Mouse (Mus musculus) layer of hippocampus, postnatal 25 days (tissue): Measurements from ENCODE around the gene Erh. TPM values are rescaled to one million over a fixed set of nuclear protein-coding genes. Genes with fewer than 3 reads are reported as not detected.
A peak's percentile ranks its signal among the peaks of the same experiment; 100 is the strongest.

Source experiments
- DNase-seq, 2 experiments: peaks; one replicate each; pipeline ENCODE4 v3.0.0; 2022; ENCODE audit warnings: mixed read lengths in 2 of 2, low spot score in 1 of 2; ENCODE audit errors: extremely low spot score in 1 of 2
- total RNA-seq, 2 experiments: library from RNA; stranded (reverse); gene quantifications; 2 replicates each; pipeline ENCODE4 v1.2.3; 2021

Gene Erh
- total RNA-seq, 2 experiments from 2014 or later: 37.0 to 42.8 TPM

DNA sequence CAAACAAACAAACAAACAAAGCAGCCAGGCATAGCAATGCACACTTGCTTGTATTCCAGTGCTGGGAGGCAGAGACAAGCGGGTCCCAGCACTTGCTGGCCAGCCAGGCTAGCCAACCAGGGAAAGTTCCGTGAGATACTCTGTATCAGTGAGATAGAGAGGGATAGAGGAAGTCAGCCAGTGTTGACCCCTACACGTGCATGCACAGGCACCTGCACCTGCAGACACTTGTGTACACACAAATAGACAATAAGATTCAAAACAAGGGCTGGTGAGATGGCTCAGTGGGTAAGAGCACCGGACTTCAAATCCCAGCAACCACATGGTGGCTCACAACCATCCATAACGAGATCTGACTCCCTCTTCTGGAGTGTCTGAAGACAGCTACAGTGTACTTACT, 23.6 kb downstream of the Erh start:
- DNase-seq: no peak

DNA sequence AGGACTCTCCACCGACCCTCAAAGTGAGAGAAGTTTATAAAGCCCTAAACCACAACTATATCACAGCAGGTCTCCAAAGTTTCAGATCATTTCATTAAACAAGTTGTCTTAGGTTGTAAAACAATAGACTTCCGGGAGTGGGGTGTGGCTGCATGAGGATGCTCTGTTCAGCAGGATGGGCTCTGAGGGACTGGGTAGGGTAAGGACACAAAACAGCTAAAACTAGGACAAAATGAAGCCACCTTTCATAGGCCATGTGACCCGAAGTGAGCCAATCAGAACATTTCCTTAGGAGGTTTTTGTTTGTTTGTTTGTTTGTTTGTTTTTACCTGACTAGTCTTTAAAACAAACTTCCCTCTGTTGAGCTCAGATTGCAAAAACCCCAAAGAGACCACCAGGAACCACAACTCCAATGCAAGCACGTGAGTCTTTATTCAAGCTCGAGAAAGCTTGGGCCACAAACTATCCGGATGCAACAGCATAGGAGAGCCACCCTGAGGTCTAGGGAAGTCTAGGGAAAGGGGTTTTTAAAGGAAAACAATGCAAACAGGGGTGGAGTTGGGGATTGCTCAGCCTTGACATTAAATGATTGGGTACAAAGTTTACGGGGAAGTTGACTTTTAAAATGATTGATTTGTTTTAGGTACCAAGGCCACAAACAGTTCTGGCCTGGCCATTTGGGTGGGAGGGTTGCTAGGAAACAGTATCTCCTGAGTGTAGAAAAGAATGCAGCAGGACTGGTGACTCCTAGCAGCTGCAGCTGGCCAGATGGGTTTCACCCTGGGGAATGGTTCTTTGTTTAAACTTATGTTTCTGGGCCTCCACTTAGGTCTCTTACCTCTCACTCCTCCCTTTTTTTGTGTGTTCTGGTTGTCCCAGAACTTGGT, 28.5 kb downstream of the Erh start:
- no peak for DNase-seq

DNA sequence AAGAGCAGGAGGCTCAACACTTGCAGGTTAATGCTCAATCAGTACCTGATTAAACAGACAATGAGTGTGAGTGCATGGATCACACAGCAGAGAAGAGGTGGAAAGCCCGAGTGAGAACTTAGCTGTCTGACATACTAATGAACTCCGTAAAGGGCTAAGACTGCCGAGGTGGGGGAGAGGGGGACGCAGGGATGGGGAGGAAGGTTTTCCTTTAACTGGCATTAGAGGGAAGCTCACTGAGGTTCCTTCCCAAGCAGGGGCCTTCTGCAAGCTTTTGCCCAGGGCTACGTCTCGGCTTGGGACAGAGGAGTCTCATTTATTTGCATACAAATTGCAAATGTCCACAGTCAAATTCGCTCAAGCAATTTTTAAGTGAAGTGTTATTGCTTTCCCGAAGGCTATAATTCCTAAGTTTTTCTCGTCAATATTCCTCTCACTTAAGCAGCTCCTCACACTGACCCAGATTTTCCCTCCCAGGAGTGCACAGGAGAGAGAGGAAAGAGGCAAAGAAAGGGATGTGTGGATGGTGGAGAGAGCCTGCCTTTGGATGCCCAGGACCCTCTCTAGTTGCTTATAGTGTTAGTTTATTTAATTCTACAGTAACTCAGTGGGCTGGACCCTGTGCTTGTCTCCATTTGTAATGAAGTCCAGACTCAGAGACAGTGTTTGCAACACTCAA, 31.9 kb downstream of the Erh start:
- no peak for DNase-seq

DNA sequence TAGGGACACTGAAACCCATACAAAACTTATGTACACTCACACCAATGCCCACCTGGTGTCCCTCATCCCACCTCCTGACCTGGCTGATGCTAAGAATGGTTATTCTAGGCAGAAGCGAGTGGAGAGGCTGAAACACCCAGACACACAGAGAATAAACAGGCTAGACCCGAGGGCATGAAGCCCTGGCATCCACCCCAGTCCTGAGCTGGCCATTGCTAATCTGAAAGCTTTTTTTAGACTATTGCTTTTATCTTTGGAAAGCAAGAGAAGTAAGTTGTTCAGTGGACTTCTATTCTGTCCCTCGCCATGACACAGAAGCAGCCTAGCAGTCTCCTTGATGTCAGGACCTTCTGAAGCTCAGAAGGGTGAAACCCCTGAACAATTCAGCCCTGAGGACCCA, 34.2 kb downstream of the Erh start:
- no peak for DNase-seq

DNA sequence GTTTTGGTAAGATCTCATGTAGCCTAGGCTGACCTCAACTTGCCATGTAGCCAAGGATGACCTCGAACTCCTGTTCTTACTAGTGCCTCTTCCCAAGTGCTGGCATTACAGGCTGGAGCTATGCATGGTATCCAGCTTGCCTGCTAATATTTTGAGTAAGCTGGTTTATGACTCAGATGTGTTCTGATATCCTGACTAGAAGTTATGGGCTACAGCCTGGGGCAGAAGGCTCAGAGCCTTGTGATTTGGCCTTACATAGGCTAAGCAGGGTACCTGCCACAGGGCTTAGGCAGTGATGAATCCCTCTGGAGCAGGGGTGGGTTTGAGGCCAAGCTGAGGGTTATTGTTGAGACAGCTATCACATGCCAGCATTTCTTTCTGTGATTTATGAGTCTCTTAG, 35.6 kb downstream of the Erh start:
- no peak for DNase-seq

DNA sequence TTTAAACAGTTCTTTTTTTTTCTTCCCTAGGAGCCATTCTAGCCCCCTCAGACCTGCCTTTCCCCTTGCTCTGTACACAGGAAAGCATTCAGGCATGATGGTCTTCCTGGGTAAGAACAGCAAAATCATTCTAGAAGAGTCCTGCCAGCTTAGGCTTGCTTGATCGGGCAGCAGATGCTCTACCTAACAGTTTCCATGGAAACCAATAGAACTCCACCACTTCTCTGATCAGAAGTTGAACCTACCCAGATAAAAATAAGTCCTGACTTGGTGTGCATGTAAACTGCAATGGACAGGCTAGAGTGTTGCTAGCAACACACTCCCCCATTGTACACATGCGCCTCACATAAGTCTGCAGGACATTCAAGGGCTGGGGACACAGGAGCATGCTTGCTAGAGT, 39.9 kb downstream of the Erh start:
- DNase-seq: peak in 1 of 2 experiments; percentile 23

DNA sequence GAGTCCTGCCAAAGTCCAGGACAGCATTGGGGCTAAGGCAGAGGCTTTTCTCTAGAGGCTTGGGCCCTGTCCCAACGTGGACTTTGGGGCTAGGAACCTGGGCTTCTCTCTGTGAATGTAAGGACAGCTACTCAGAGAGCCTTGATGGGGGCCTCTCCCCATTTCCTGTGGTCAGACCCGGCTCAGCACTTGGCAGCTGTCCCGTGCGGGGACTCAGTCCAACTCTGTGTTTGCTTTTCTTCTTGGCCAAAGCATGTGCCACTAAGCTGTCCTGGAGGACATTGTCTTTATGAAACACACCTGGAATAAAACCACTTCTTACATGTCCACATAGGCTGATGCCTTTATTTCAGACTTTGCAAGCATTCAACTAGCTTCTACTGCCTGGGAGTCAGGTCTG, 40.6 kb downstream of the Erh start:
- DNase-seq: no peak

DNA sequence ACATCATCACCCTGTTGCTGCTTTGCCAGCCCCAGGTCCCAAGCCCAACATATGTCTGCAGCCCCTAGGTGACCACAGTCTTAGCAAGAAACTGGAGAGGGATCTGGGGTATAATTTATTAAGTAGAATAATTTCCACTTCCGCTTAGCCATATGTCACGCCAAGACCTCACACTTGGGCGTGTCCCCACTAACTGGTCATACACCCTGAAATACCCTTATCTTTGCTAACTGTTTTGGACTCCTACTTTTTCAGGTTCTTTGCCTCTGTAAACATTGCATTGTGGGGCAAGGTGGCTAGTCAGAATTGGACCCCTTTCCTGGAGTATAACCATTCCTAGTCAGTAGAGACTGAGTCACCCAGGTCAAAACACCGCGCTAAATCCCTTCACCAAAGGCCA, 41.7 kb downstream of the Erh start:
- DNase-seq: no peak

DNA sequence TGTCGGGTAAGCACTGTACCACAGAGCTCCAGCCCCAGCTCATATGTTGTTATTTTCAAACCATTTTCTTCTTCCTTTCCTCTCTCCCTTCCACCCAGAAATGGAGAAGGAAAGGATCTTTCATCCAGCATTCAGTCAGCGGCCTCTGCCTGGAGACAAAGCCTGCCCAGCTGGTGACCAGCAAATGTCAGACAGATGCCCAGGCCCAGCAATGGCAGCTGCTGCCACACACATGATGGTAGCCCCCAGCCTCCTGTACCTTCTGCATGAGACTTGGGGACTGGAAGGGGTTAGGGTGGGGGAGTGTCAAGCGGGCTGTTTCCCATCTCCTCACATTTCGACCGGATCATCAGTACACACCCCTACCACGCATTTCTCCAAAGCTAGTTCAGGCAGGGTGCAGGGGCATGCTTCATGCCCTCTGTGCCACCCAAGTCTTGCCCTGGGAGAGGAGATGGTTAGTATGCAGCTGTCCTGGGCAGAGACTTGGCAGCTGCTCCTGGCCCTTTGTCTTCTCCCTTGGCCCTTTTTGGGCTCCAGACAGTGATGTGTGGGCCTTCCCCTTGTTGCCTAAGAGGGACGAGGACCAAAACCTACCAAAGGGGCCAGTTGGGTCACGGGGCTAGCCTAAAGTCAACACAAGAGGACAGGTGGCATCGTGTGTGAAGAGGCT, 42.4 kb downstream of the Erh start:
- no peak for DNase-seq

DNA sequence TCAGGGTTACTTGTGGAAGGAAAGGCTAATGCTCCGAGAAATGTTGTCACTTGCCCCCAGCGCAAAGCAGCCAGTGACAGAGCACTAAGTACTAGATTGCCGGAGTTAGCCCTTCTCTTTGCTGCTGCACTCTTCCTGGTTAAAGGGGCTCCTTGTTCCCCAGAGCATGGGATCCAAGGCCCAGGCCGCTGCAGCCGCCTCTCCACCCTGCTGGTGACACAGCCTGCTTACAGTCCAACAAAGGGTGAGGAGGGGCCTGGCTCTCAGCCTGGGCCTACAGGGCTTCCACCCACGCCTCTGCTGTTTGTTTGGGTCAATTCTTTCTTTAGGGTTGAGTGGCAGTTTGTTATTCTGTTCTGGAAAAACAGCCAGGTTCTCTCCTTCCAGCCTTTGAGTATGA, 45.4 kb downstream of the Erh start:
- DNase-seq: peak in 1 of 2 experiments; percentile 26

DNA sequence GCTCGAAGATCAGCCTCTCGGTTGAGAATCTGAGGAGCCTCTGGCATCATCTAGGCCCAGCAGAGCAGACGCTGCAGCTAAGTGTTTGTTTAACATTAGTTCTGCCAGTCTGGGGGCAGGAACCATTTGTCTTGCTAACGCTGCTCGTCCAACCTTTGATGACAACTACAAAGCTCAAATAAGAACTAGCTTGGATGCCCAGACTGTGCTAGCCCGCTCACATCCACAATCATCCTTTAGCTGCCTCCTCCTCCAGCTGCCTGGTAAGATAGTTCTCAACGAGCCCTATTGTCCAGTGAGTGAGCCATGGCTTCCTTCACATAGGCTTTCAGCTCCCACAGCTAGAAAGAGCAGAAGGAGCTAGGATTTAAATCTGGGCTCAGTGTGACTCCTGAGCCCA, 45.9 kb downstream of the Erh start:
- no peak for DNase-seq

DNA sequence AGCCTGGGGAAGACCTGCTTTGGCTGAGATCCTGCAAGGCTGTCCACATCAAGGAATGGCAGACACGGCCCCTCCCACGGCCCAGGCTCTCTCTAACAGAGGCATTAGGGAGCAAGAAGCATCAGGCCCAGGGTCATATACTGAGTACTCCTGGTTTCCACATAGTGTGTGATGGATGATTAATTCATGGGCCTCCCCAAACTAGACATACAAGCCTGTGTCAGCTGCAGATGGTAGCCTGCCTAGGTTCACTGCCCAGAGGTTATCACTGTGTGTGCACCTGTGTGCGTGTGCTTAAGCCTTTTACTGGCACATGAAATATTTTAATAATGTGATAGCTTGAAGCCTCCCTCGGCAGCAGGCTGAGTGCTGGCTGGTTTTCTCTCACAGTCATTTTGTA, 48.2 kb downstream of the Erh start:
- no peak for DNase-seq

DNA sequence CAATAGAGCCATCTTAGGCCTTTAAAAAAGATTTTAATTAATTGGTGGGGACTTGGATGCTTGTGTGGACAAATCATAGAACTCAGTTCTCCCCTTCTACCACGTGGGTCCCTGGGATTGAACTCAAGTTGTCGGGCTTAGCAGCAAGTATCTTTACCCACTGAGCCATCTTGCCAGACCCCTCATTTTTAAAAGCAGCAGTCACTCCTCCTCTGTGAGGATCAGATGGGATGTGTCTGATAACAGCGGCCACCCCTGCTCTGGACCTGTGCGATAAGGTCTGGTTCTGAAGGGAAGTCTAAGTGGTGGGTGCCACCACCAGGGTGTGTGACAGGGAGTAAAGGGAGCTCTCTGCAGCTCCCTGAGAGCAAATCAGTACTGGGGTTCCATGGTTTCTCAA, 48.6 kb downstream of the Erh start:
- no peak for DNase-seq

DNA sequence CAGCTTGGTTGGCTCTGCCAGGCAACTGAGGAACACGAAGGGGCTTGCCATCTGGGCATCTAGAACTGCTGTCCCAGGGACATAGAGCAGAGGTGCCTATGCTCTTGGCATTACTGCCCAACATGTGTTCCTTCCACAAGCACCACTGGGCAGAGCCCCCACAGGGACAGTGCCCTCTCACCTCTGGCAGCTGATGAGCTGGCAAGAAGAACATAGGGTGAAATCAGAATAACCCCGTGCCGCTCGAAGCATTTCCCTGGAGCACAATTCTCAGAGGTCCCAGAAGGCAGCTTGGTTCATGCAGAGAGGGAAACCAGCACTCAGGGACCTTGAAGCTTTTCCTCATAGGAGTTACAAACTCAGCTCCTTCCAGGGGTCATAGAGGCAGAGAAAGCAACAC, 49.4 kb downstream of the Erh start:
- no peak for DNase-seq

DNA sequence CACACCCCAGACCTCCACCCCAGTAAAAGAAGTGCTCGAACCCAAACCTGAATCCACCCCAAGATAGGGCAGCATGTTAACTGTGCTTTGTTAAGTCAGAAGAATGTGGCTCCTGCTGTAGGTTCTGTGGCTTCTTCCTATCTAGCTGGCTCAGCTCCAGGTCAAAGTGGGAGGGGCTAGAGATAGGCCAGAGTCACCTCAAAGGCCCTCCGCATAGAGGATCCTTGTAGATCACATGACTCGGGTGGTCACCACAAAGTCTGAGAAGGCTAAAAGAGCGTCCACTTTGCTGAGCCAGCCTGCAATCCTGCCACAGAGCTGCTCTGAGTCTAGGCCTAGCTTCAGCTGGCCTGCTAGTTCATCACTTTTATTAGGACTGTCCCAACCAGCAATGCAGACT, 50.0 kb downstream of the Erh start:
- DNase-seq: no peak

DNA sequence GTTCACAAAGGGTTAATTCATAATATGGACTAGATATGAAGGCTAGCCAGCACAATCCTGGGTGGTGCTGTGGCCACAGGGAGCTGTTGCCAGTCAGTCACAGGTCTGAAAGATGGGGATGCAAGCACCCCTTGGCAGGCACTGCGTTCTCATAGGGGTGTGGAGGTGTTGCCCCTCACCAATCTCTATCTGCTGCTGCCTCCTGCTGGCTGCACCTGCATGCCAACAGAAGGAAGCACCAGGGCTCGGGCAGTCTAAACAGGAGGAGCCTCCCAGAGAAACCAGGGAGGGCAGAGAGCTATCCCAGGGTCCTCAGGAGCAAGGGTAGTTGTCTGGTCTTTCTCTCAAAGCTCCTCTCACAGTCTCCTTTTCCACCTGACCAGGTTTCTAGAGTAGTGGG, 59.2 kb downstream of the Erh start:
- DNase-seq: peak in 1 of 2 experiments; percentile 52

Other genes starting within 250 kb of the Erh start
- 10 to 100 TPM; 66.7 to 84.1 TPM for gene Dcaf5, start 207.7 kb downstream of the Erh start, total RNA-seq
- 100 to 1,000 TPM in 1 of 2 experiments, 10 to 100 TPM in 1; 91.5 to 107 TPM for gene Exd2, start 181.2 kb downstream of the Erh start, total RNA-seq
- 100 to 1,000 TPM; 152 to 160 TPM for gene Galnt16, start 126.1 kb downstream of the Erh start, total RNA-seq
- 10 to 100 TPM; 37.3 to 42.7 TPM for gene Slc39a9, start 458 bp downstream of the Erh start, total RNA-seq
- gene Plekhd1, start 48.2 kb upstream of the Erh start, total RNA-seq: 1 to 10 TPM; 6.2 to 7.5 TPM
- gene Ccdc177, start 116.3 kb upstream of the Erh start, total RNA-seq: 10 to 100 TPM; 17.6 to 19.2 TPM
- gene Susd6, start 146.2 kb upstream of the Erh start, total RNA-seq: 10 to 100 TPM; 59.9 to 64.5 TPM